Mouse (Mus musculus): ENCODE measurements around the gene Selplg. TPM values are rescaled to one million over a fixed set of nuclear protein-coding genes. Genes with fewer than 3 reads are reported as not detected.
"Not testable (repeated sequence)": the region's sequence is repeated elsewhere in the genome, so short reads cannot be mapped to it uniquely, and the experiment has no call there.

Selplg gene
- polyA plus RNA-seq, 1 experiment from 2014 or later: 1.2 TPM

- no peak for ATAC-seq
- 49% methylated on average over 5 of the region's 5 CpGs for WGBS
- Histone ChIP-seq H3K4me3 (replicated peaks) (no peak overlapping the region), H3K9ac (replicated peaks) (no peak overlapping the region), H3K27ac (peak overlapping the region; percentile 4; the same call in 1 of the 2 replicates), H3K9me3 (no peaks in the 10 kb centered on the region), H3K27me3 (peaks cover 13% of the 10 kb centered on the region), H3K36me3 (no peaks in the 10 kb centered on the region), H3K4me1 (replicated peaks) (peaks cover 23% of the 10 kb centered on the region), H3K4me2 (replicated peaks) (no peak overlapping the region)
Observed at GRCm38 (mm10) chr5:113799691-113800090, 32.8 kb downstream of the Selplg start.

GRCm38 (mm10) chr5:113798525-113798924, 33.9 kb downstream of the Selplg start:
- WGBS: 85% methylated on average over 9 of the region's 9 CpGs

GRCm38 (mm10) chr5:113797149-113797882, 35.1 kb downstream of the Selplg start:
- Histone ChIP-seq H3K27ac (no peak overlapping the region), H3K9ac (replicated peaks) (no peak overlapping the region), H3K36me3 (no peaks in the 10 kb centered on the region), H3K4me2 (replicated peaks) (no peak overlapping the region), H3K4me3 (replicated peaks) (no peak overlapping the region), H3K27me3 (peaks cover 13% of the 10 kb centered on the region), H3K9me3 (no peaks in the 10 kb centered on the region), H3K4me1 (replicated peaks) (peaks cover 23% of the 10 kb centered on the region)
- WGBS: 13% methylated on average over 19 of the region's 19 CpGs
- no peak for ATAC-seq

More at GRCm38 (mm10) chr5:113798525-113798924, 33.9 kb downstream of the Selplg start:
- no peak overlapping the region for H3K9ac ChIP-seq (replicated peaks)
- peaks cover 23% of the 10 kb centered on the region for H3K4me1 ChIP-seq (replicated peaks)
- H3K9me3 ChIP-seq: no peaks in the 10 kb centered on the region
- no peaks in the 10 kb centered on the region for H3K36me3 ChIP-seq
- peaks cover 13% of the 10 kb centered on the region for H3K27me3 ChIP-seq
- H3K4me2 ChIP-seq (replicated peaks): no peak overlapping the region
- no peak overlapping the region for H3K4me3 ChIP-seq (replicated peaks)
- no peak for ATAC-seq
- no peak overlapping the region for H3K27ac ChIP-seq

GRCm38 (mm10) chr5:113796401-113797148, 35.9 kb downstream of the Selplg start:
- Histone ChIP-seq H3K4me3 (replicated peaks) (no peak overlapping the region), H3K4me1 (replicated peaks) (peaks cover 23% of the 10 kb centered on the region), H3K4me2 (replicated peaks) (no peak overlapping the region), H3K9ac (replicated peaks) (no peak overlapping the region), H3K27ac (no peak overlapping the region), H3K27me3 (peaks cover 13% of the 10 kb centered on the region), H3K9me3 (no peaks in the 10 kb centered on the region), H3K36me3 (no peaks in the 10 kb centered on the region)
- no peak for ATAC-seq
- 12% methylated on average over 13 of the region's 13 CpGs for WGBS

- H3K9me3 ChIP-seq: no peaks in the 10 kb centered on the region
- H3K27ac ChIP-seq: no peak overlapping the region
- WGBS: 88% methylated on average over 16 of the region's 16 CpGs
- H3K9ac ChIP-seq (replicated peaks): no peak overlapping the region
- no peak overlapping the region for H3K4me2 ChIP-seq (replicated peaks)
- peaks cover 2% of the 10 kb centered on the region for H3K4me1 ChIP-seq (replicated peaks)
- no peaks in the 10 kb centered on the region for H3K27me3 ChIP-seq
- H3K36me3 ChIP-seq: no peaks in the 10 kb centered on the region
- no peak for ATAC-seq
- H3K4me3 ChIP-seq (replicated peaks): no peak overlapping the region
Observed at GRCm38 (mm10) chr5:113791197-113792095, 41.0 kb downstream of the Selplg start.

GRCm38 (mm10) chr5:113790453-113791196, 41.8 kb downstream of the Selplg start:
- ATAC-seq: no peak
- WGBS: 78% methylated on average over 11 of the region's 11 CpGs

GRCm38 (mm10) chr5:113789075-113789788, 43.2 kb downstream of the Selplg start:
- H3K27ac ChIP-seq: no peak overlapping the region
- H3K9ac ChIP-seq (replicated peaks): no peak overlapping the region
- no peaks in the 10 kb centered on the region for H3K9me3 ChIP-seq
- H3K27me3 ChIP-seq: peaks cover 5% of the 10 kb centered on the region; the same call in 1 of the 2 replicates
- 51% methylated on average over 7 of the region's 7 CpGs for WGBS
- no peaks in the 10 kb centered on the region for H3K4me1 ChIP-seq (replicated peaks)
- H3K4me3 ChIP-seq (replicated peaks): no peak overlapping the region
- ATAC-seq: no peak
- H3K4me2 ChIP-seq (replicated peaks): no peak overlapping the region
- H3K36me3 ChIP-seq: no peaks in the 10 kb centered on the region

More at GRCm38 (mm10) chr5:113790453-113791196, 41.8 kb downstream of the Selplg start:
- Histone ChIP-seq H3K4me3 (replicated peaks) (no peak overlapping the region), H3K36me3 (no peaks in the 10 kb centered on the region), H3K9ac (replicated peaks) (no peak overlapping the region), H3K9me3 (no peaks in the 10 kb centered on the region), H3K4me2 (replicated peaks) (no peak overlapping the region), H3K27ac (no peak overlapping the region), H3K27me3 (no peaks in the 10 kb centered on the region), H3K4me1 (replicated peaks) (no peaks in the 10 kb centered on the region)

- ATAC-seq: no peak
- Histone ChIP-seq H3K9ac (replicated peaks) (no peak overlapping the region), H3K4me2 (replicated peaks) (no peak overlapping the region), H3K27ac (no peak overlapping the region), H3K27me3 (peaks cover 10% of the 10 kb centered on the region), H3K36me3 (no peaks in the 10 kb centered on the region), H3K9me3 (no peaks in the 10 kb centered on the region), H3K4me3 (replicated peaks) (no peak overlapping the region), H3K4me1 (replicated peaks) (no peaks in the 10 kb centered on the region)
- 54% methylated on average over 6 of the region's 6 CpGs for whole genome bisulfite sequencing
Observed at GRCm38 (mm10) chr5:113788645-113789044, 43.8 kb downstream of the Selplg start.

GRCm38 (mm10) chr5:113786985-113787384, 45.5 kb downstream of the Selplg start:
- no peak for ATAC-seq
- Histone ChIP-seq H3K4me3 (replicated peaks) (no peak overlapping the region), H3K36me3 (no peaks in the 10 kb centered on the region), H3K27me3 (peaks cover 21% of the 10 kb centered on the region), H3K9ac (replicated peaks) (no peak overlapping the region), H3K4me2 (replicated peaks) (no peak overlapping the region), H3K9me3 (no peaks in the 10 kb centered on the region), H3K4me1 (replicated peaks) (no peaks in the 10 kb centered on the region), H3K27ac (no peak overlapping the region)
- WGBS: 86% methylated on average over 5 of the region's 5 CpGs

- 31% methylated on average over 3 of the region's 3 CpGs for WGBS
- not testable (repeated sequence) for H3K4me1 ChIP-seq (replicated peaks); H3K27ac ChIP-seq; H3K4me2 ChIP-seq (replicated peaks); H3K9me3 ChIP-seq; ATAC-seq; H3K9ac ChIP-seq (replicated peaks); H3K4me3 ChIP-seq (replicated peaks); H3K36me3 ChIP-seq
- H3K27me3 ChIP-seq: peaks cover 21% of the 10 kb centered on the region
Observed at GRCm38 (mm10) chr5:113784104-113784503, 48.3 kb downstream of the Selplg start.

- ATAC-seq: no peak
- WGBS: 28% methylated on average over 12 of the region's 12 CpGs
- no peak overlapping the region for H3K4me2 ChIP-seq (replicated peaks)
- H3K4me1 ChIP-seq (replicated peaks): no peaks in the 10 kb centered on the region
- no peak overlapping the region for H3K9ac ChIP-seq (replicated peaks)
- H3K27me3 ChIP-seq: peaks cover 21% of the 10 kb centered on the region
- H3K27ac ChIP-seq: no peak overlapping the region
- H3K36me3 ChIP-seq: peaks cover 6% of the 10 kb centered on the region
- H3K4me3 ChIP-seq (replicated peaks): no peak overlapping the region
- H3K9me3 ChIP-seq: no peaks in the 10 kb centered on the region
Observed at GRCm38 (mm10) chr5:113783581-113784001, 48.9 kb downstream of the Selplg start.

Measured in midbrain, embryonic 13.5 days (tissue).